Mouse (Mus musculus) midbrain, embryonic 10.5 days (tissue): Measurements from ENCODE around the gene Pdlim1. TPM values are rescaled to one million over a fixed set of nuclear protein-coding genes. Genes with fewer than 3 reads are reported as not detected.

Source experiments
- polyA plus RNA-seq: library from polyadenylated mRNA; unstranded; fragments of >200 nt; fragmentation: Nextera tagmentation; extraction: Ambion mirVana; gene quantifications from 2 replicates; pipeline ENCODE4 v1.2.1, GENCODE M21; 2016

Pdlim1 gene
- polyA plus RNA-seq, 1 experiment from 2014 or later: 109 TPM

Other genes starting within 250 kb of the Pdlim1 start
- gene Cyp2c54, start 198.0 kb downstream of the Pdlim1 start, polyA plus RNA-seq: not detected in 2 replicates
- not detected in 2 replicates for gene Cyp2c50, start 182.2 kb downstream of the Pdlim1 start, polyA plus RNA-seq
- gene Cyp2c70, start 84.5 kb downstream of the Pdlim1 start, polyA plus RNA-seq: not detected in 2 replicates
- gene Sorbs1, start 241.9 kb upstream of the Pdlim1 start, polyA plus RNA-seq: 47.9 and 62.2 TPM in 2 replicates